Mouse (Mus musculus): Measurements from ENCODE around the gene Mdc1. TPM values are rescaled to one million over a fixed set of nuclear protein-coding genes. Genes with fewer than 3 reads are reported as not detected.

Gene Mdc1
- polyA plus RNA-seq, 1 experiment from 2014 or later: 18.7 TPM

Small RNA genes lying within 50 kb of the gene (microRNA-seq; reads per million reads assigned to microRNA genes)
- not detected for gene Gm28033

Other genes with a start within 250 kb of the Mdc1 start
- gene Sfta2, start 240.0 kb upstream of the Mdc1 start, polyA plus RNA-seq (2014; fragmentation: Nextera tagmentation; extraction: Ambion mirVana): 20.2 and 25.2 TPM in 2 replicates
- not detected in 2 replicates for gene Gm9573, start 214.9 kb upstream of the Mdc1 start, polyA plus RNA-seq (2014; fragmentation: Nextera tagmentation; extraction: Ambion mirVana)
- 13.2 and 13.4 TPM in 2 replicates for gene Mucl3, start 197.8 kb upstream of the Mdc1 start, polyA plus RNA-seq (2014; fragmentation: Nextera tagmentation; extraction: Ambion mirVana)
- gene Vars2, start 173.9 kb upstream of the Mdc1 start, polyA plus RNA-seq (2014; fragmentation: Nextera tagmentation; extraction: Ambion mirVana): 14.0 and 18.7 TPM in 2 replicates
- gene Gtf2h4, start 167.8 kb upstream of the Mdc1 start, polyA plus RNA-seq (2014; fragmentation: Nextera tagmentation; extraction: Ambion mirVana): 40.1 and 42.7 TPM in 2 replicates
- 50.4 and 50.6 TPM in 2 replicates for gene Ddr1, start 136.9 kb upstream of the Mdc1 start, polyA plus RNA-seq (2014; fragmentation: Nextera tagmentation; extraction: Ambion mirVana)
- gene Ier3, start 19.8 kb upstream of the Mdc1 start, polyA plus RNA-seq (2014; fragmentation: Nextera tagmentation; extraction: Ambion mirVana): 3.7 and 5.4 TPM in 2 replicates
- 42.8 and 44.2 TPM in 2 replicates for gene Flot1, start 18.3 kb upstream of the Mdc1 start, polyA plus RNA-seq (2014; fragmentation: Nextera tagmentation; extraction: Ambion mirVana)
- gene Tubb5, start 3.2 kb upstream of the Mdc1 start, polyA plus RNA-seq (2014; fragmentation: Nextera tagmentation; extraction: Ambion mirVana): 932 and 983 TPM in 2 replicates
- gene Nrm, start 19.8 kb downstream of the Mdc1 start, polyA plus RNA-seq (2014; fragmentation: Nextera tagmentation; extraction: Ambion mirVana): 65.3 and 67.1 TPM in 2 replicates
- gene Ppp1r18, start 24.1 kb downstream of the Mdc1 start, polyA plus RNA-seq (2014; fragmentation: Nextera tagmentation; extraction: Ambion mirVana): 18.8 and 20.1 TPM in 2 replicates
- 34.0 and 38.0 TPM in 2 replicates for gene Dhx16, start 38.3 kb downstream of the Mdc1 start, polyA plus RNA-seq (2014; fragmentation: Nextera tagmentation; extraction: Ambion mirVana)
- 26.7 and 29.8 TPM in 2 replicates for gene 2310061I04Rik, start 55.9 kb downstream of the Mdc1 start, polyA plus RNA-seq (2014; fragmentation: Nextera tagmentation; extraction: Ambion mirVana)
- 84.1 and 98.6 TPM in 2 replicates for gene Atat1, start 68.6 kb downstream of the Mdc1 start, polyA plus RNA-seq (2014; fragmentation: Nextera tagmentation; extraction: Ambion mirVana)
- 72.2 and 83.6 TPM in 2 replicates for gene Mrps18b, start 74.9 kb downstream of the Mdc1 start, polyA plus RNA-seq (2014; fragmentation: Nextera tagmentation; extraction: Ambion mirVana)
- gene Ppp1r10, start 74.9 kb downstream of the Mdc1 start, polyA plus RNA-seq (2014; fragmentation: Nextera tagmentation; extraction: Ambion mirVana): 32.6 and 35.4 TPM in 2 replicates
- gene Abcf1, start 128.2 kb downstream of the Mdc1 start, polyA plus RNA-seq (2014; fragmentation: Nextera tagmentation; extraction: Ambion mirVana): 88.0 and 92.7 TPM in 2 replicates
- 37.6 and 39.4 TPM in 2 replicates for gene Gnl1, start 138.3 kb downstream of the Mdc1 start, polyA plus RNA-seq (2014; fragmentation: Nextera tagmentation; extraction: Ambion mirVana)
- gene Prr3, start 138.7 kb downstream of the Mdc1 start, polyA plus RNA-seq (2014; fragmentation: Nextera tagmentation; extraction: Ambion mirVana): 26.9 and 30.6 TPM in 2 replicates
- 3.3 and 5.3 TPM in 2 replicates for gene H2-T24, start 179.0 kb downstream of the Mdc1 start, polyA plus RNA-seq (2014; fragmentation: Nextera tagmentation; extraction: Ambion mirVana)
- gene H2-T23, start 191.3 kb downstream of the Mdc1 start, polyA plus RNA-seq (2014; fragmentation: Nextera tagmentation; extraction: Ambion mirVana): 8.4 and 10.6 TPM in 2 replicates
- gene H2-T22, start 201.2 kb downstream of the Mdc1 start, polyA plus RNA-seq (2014; fragmentation: Nextera tagmentation; extraction: Ambion mirVana): 19.3 and 21.8 TPM in 2 replicates
- not detected in 2 replicates for gene Gm6034, start 201.4 kb downstream of the Mdc1 start, polyA plus RNA-seq (2014; fragmentation: Nextera tagmentation; extraction: Ambion mirVana)
- not detected in 2 replicates for gene Gm11127, start 216.9 kb downstream of the Mdc1 start, polyA plus RNA-seq (2014; fragmentation: Nextera tagmentation; extraction: Ambion mirVana)